Mouse (Mus musculus): Measurements from ENCODE around the gene Cd300lg. TPM values are rescaled to one million over a fixed set of nuclear protein-coding genes. Genes with fewer than 3 reads are reported as not detected.

Gene Cd300lg
- polyA plus RNA-seq (2015; fragmentation: Nextera tagmentation; extraction: Ambion mirVana): 5.4 and 5.6 TPM in 2 replicates

- no peak within 1 kb of the TSS for H3K9ac ChIP-seq (ENCODE audit: low read depth, low read length)
- no peak within 1 kb of the TSS for H3K27ac ChIP-seq (ENCODE audit: low read depth, low read length)
- H3K27me3 ChIP-seq (replicated peaks; ENCODE audit: control insufficient read depth, insufficient read depth, low read length): no peaks in the 10 kb centered on the region
- H3K36me3 ChIP-seq (ENCODE audit: control insufficient read depth, insufficient read depth): no peaks in the 10 kb centered on the region
- no peaks in the 10 kb centered on the region for H3K4me1 ChIP-seq (replicated peaks; ENCODE audit: control insufficient read depth, insufficient read depth, low read length)
- 41% methylated on average over 5 of the region's 5 CpGs for WGBS
- H3K9me3 ChIP-seq (ENCODE audit: control insufficient read depth): no peaks in the 10 kb centered on the region
- ATAC-seq: no peak
- no peak for TF ChIP-seq CTCF (IDR thresholded peaks at IDR 0.05; ENCODE audit: low read depth)
- H3K4me2 ChIP-seq (replicated peaks; ENCODE audit: low read depth): no peak within 1 kb of the TSS
- H3K4me3 ChIP-seq (ENCODE audit: low read depth, low read length): no peak within 1 kb of the TSS
These were observed at the start of gene Cd300lg for GRCm38 (mm10) chr11:102041350-102041949. Cd300lg (plus strand) TSS chr11:102041509.

DNA sequence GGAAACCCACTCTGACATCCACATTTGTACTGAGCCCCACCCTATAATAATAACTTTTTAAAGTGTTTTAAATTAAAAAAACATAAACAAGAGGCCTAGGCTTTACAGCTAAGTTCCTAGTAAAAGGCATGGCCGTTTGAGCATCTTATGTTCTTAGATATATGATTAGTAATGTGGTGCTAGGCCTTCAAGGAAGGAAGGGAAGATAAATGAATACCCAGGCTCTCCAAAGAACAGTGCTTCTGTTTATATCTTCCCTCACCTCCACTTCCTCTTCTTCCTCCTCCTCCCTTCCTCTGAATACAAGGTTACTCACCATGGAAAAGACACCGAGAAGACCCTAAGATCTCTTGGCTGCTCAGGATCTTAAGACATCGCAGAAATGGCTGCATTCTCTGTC, 49.5 kb upstream of the Cd300lg start:
- TF ChIP-seq CTCF (IDR thresholded peaks at IDR 0.05; ENCODE audit: low read depth): no peak
- no peak for ATAC-seq
- 71% methylated on average over 3 of the region's 3 CpGs for WGBS

GRCm38 (mm10) chr11:101992411-101992810, 48.9 kb upstream of the Cd300lg start:
- Histone ChIP-seq H3K4me1 (replicated peaks; ENCODE audit: control insufficient read depth, insufficient read depth, low read length) (no peaks in the 10 kb centered on the region), H3K27ac (ENCODE audit: low read depth, low read length) (no peak overlapping the region), H3K27me3 (replicated peaks; ENCODE audit: control insufficient read depth, insufficient read depth, low read length) (no peaks in the 10 kb centered on the region), H3K4me3 (ENCODE audit: low read depth, low read length) (no peak overlapping the region), H3K9me3 (ENCODE audit: control insufficient read depth) (no peaks in the 10 kb centered on the region), H3K36me3 (ENCODE audit: control insufficient read depth, insufficient read depth) (no peaks in the 10 kb centered on the region), H3K4me2 (replicated peaks; ENCODE audit: low read depth) (no peak overlapping the region), H3K9ac (ENCODE audit: low read depth, low read length) (no peak overlapping the region)
- no peak for TF ChIP-seq CTCF (IDR thresholded peaks at IDR 0.05; ENCODE audit: low read depth)
- ATAC-seq: no peak
- WGBS: 86% methylated on average over 7 of the region's 7 CpGs

More for the DNA sequence above, 49.5 kb upstream of the Cd300lg start:
- H3K9ac ChIP-seq (ENCODE audit: low read depth, low read length): no peak overlapping the region
- H3K27ac ChIP-seq (ENCODE audit: low read depth, low read length): no peak overlapping the region
- no peaks in the 10 kb centered on the region for H3K4me1 ChIP-seq (replicated peaks; ENCODE audit: control insufficient read depth, insufficient read depth, low read length)
- H3K9me3 ChIP-seq (ENCODE audit: control insufficient read depth): no peaks in the 10 kb centered on the region
- no peak overlapping the region for H3K4me3 ChIP-seq (ENCODE audit: low read depth, low read length)
- H3K36me3 ChIP-seq (ENCODE audit: control insufficient read depth, insufficient read depth): no peaks in the 10 kb centered on the region
- H3K4me2 ChIP-seq (replicated peaks; ENCODE audit: low read depth): no peak overlapping the region
- no peaks in the 10 kb centered on the region for H3K27me3 ChIP-seq (replicated peaks; ENCODE audit: control insufficient read depth, insufficient read depth, low read length)

- ATAC-seq: no peak
- no peak overlapping the region for H3K9ac ChIP-seq (ENCODE audit: low read depth, low read length)
- no peaks in the 10 kb centered on the region for H3K9me3 ChIP-seq (ENCODE audit: control insufficient read depth)
- no peaks in the 10 kb centered on the region for H3K36me3 ChIP-seq (ENCODE audit: control insufficient read depth, insufficient read depth)
- H3K4me2 ChIP-seq (replicated peaks; ENCODE audit: low read depth): no peak overlapping the region
- no peaks in the 10 kb centered on the region for H3K4me1 ChIP-seq (replicated peaks; ENCODE audit: control insufficient read depth, insufficient read depth, low read length)
- TF ChIP-seq CTCF (IDR thresholded peaks at IDR 0.05; ENCODE audit: low read depth): no peak
- WGBS: 59% methylated on average over 8 of the region's 8 CpGs
- H3K27me3 ChIP-seq (replicated peaks; ENCODE audit: control insufficient read depth, insufficient read depth, low read length): no peaks in the 10 kb centered on the region
- H3K4me3 ChIP-seq (ENCODE audit: low read depth, low read length): no peak overlapping the region
- H3K27ac ChIP-seq (ENCODE audit: low read depth, low read length): no peak overlapping the region
These were observed 47.2 kb upstream of the Cd300lg start for GRCm38 (mm10) chr11:101994100-101994499.

GRCm38 (mm10) chr11:101995938-101996337, 45.4 kb upstream of the Cd300lg start:
- H3K9me3 ChIP-seq (ENCODE audit: control insufficient read depth): no peaks in the 10 kb centered on the region
- ATAC-seq: no peak
- no peaks in the 10 kb centered on the region for H3K27me3 ChIP-seq (replicated peaks; ENCODE audit: control insufficient read depth, insufficient read depth, low read length)
- peaks cover 5% of the 10 kb centered on the region; the same call in 1 of the 2 replicates for H3K36me3 ChIP-seq (ENCODE audit: control insufficient read depth, insufficient read depth)
- H3K4me2 ChIP-seq (replicated peaks; ENCODE audit: low read depth): no peak overlapping the region
- H3K4me1 ChIP-seq (replicated peaks; ENCODE audit: control insufficient read depth, insufficient read depth, low read length): no peaks in the 10 kb centered on the region
- no peak overlapping the region for H3K9ac ChIP-seq (ENCODE audit: low read depth, low read length)
- TF ChIP-seq CTCF (IDR thresholded peaks at IDR 0.05; ENCODE audit: low read depth): no peak
- peak overlapping the region; percentile 9; the same call in 1 of the 2 replicates for H3K27ac ChIP-seq (ENCODE audit: low read depth, low read length)
- H3K4me3 ChIP-seq (ENCODE audit: low read depth, low read length): no peak overlapping the region
- WGBS: 78% methylated on average over 7 of the region's 7 CpGs

GRCm38 (mm10) chr11:101998258-101998657, 43.1 kb upstream of the Cd300lg start:
- Histone ChIP-seq H3K36me3 (ENCODE audit: control insufficient read depth, insufficient read depth) (peaks cover 5% of the 10 kb centered on the region; the same call in 1 of the 2 replicates), H3K27ac (ENCODE audit: low read depth, low read length) (0 out of 2 replicates have a peak overlapping the region, but pooled peaks have one; percentile 15), H3K4me1 (replicated peaks; ENCODE audit: control insufficient read depth, insufficient read depth, low read length) (no peaks in the 10 kb centered on the region), H3K4me2 (replicated peaks; ENCODE audit: low read depth) (no peak overlapping the region), H3K9ac (ENCODE audit: low read depth, low read length) (no peak overlapping the region), H3K27me3 (replicated peaks; ENCODE audit: control insufficient read depth, insufficient read depth, low read length) (no peaks in the 10 kb centered on the region), H3K4me3 (ENCODE audit: low read depth, low read length) (no peak overlapping the region), H3K9me3 (ENCODE audit: control insufficient read depth) (no peaks in the 10 kb centered on the region)
- no peak for TF ChIP-seq CTCF (IDR thresholded peaks at IDR 0.05; ENCODE audit: low read depth)
- no peak for ATAC-seq
- 38% methylated on average over 5 of the region's 5 CpGs for WGBS
